Mouse (Mus musculus): ENCODE measurements around the gene Tnfrsf1b.

GRCm38 (mm10) chr4:145278724-145279370 lies 32.2 kb upstream of the Tnfrsf1b start:
- TF ChIP-seq CTCF (IDR thresholded peaks at IDR 0.05; ENCODE audit: control insufficient read depth, insufficient read depth, low read length) (no peak), POLR2A (IDR thresholded peaks at IDR 0.05; ENCODE audit: borderline replicate concordance, control insufficient read depth, low read depth, low read length) (no peak)
